ENCODE assay signal across 12 mouse cellular contexts in the genomic region with DNA sequence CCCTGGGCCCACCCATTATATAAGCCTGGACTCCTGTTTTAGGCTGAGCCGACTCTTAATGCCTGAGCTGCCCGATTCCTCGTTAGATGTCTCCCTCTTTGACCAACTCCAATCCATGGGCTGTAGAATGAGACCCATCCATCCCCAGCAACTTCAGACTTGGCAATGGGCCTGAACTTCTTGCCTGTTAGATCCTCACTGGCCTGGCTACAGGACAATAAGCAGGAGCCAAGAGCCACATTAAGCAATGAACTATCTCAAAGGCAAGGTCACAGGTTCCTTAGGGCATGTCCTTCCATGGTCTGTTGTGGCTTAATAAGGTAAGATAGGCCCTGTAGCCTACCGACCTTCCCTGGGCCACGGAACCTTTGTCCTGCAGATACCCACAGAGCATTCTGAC. TPM values are rescaled to one million over a fixed set of nuclear protein-coding genes. Genes with fewer than 3 reads are reported as not detected.
DNase-seq lines count a peak whose midpoint lies in the region; ATAC-seq and TF ChIP-seq lines count a peak whose summit lies in the region.
"Had no signal": no experiment of that assay in that cellular context is flagged by ENCODE, and none has a peak within 500 bp of the region (broad histone marks: within the 10 kb centered on the region; RNA-seq: fewer than 3 reads in every experiment).

No protein-coding gene starts in this region.

- no peak for ATAC-seq in liver, embryonic 13.5 days (ENCODE audit: low read depth)
- ATAC-seq in inflammation-experienced regulatory T-cells, adult 6 months = no peak

- no peaks in the 10 kb centered on the region for H3K27me3 ChIP-seq in liver, embryonic 13.5 days

- H3K4me2 ChIP-seq in liver, embryonic 13.5 days = peak overlapping the region; percentile 31

- H3K9me3 ChIP-seq in liver, embryonic 13.5 days (replicated peaks) = no peaks in the 10 kb centered on the region
- H3K9me3 ChIP-seq: limb, embryonic 10.5 days had no signal

- no peak for TF ChIP-seq CTCF in left cerebral cortex, adult 2 months (IDR thresholded peaks at IDR 0.05)
- TF ChIP-seq CTCF in cortical plate, adult 2 months (IDR thresholded peaks at IDR 0.05; ENCODE audit: extremely low read depth, insufficient read depth, low read length) = no peak

- peak; percentile 17 for DNase-seq in adrenal gland, postnatal 36 days
- DNase-seq in adrenal gland, postnatal 25 days = no peak
- DNase-seq in left cerebral cortex, adult 2 months (ENCODE audit: extremely low spot score in 1 of 2, low spot score in 2 of 2) = no peak
- no peak for DNase-seq in left cerebral cortex, adult 18-20 months (ENCODE audit: low spot score in 2 of 2)
- no peak for DNase-seq in liver, embryonic 13.5 days
- no peak for DNase-seq in embryo, embryonic 9.5 days (ENCODE audit: extremely low spot score)
- DNase-seq: kidney, adult 9 months; layer of hippocampus, adult 9-11 months; thymus, postnatal 36 days had no signal

- H3K4me1 ChIP-seq in cortical plate, adult 2 months (ENCODE audit: control insufficient read depth, insufficient read depth, low read length) = peaks cover 1% of the 10 kb centered on the region; the same call in 1 of the 2 replicates
- H3K4me1 ChIP-seq in liver, embryonic 13.5 days (replicated peaks) = peaks cover 80% of the 10 kb centered on the region

- H3K36me3 ChIP-seq in liver, embryonic 13.5 days = peaks cover 4% of the 10 kb centered on the region; the same call in 1 of the 2 replicates

- intact Hi-C loops in left cerebral cortex, adult 2 months (cut with DNase I) = no loop called here

- no peak overlapping the region for H3K4me3 ChIP-seq in left cerebral cortex, adult 2 months
- H3K4me3 ChIP-seq in cortical plate, adult 2 months (ENCODE audit: insufficient read depth, low read length) = no peak overlapping the region
- H3K4me3 ChIP-seq in liver, embryonic 13.5 days (replicated peaks) = no peak overlapping the region
- H3K4me3 ChIP-seq: limb, embryonic 10.5 days had no signal

- WGBS in liver, embryonic 13.5 days (ENCODE audit: insufficient replicate concordance) = 82% methylated on average over 5 of the region's 5 CpGs

- H3K9ac ChIP-seq in liver, embryonic 13.5 days = peak overlapping the region; percentile 63

- peak overlapping the region; percentile 48 for H3K27ac ChIP-seq in left cerebral cortex, adult 2 months
- H3K27ac ChIP-seq in cortical plate, adult 2 months (ENCODE audit: insufficient read depth, low read length) = peak overlapping the region; percentile 56
- peak overlapping the region; percentile 99 for H3K27ac ChIP-seq in liver, embryonic 13.5 days
- H3K27ac ChIP-seq: limb, embryonic 10.5 days had no signal

- no peak for TF ChIP-seq POLR2A in cortical plate, adult 2 months (IDR thresholded peaks at IDR 0.05; ENCODE audit: extremely low read depth, insufficient read depth, low read length)

RNA-seq across cellular contexts. Expression of a gene that starts 9.8 kb away (rescaled TPM):
- 10 to 100 TPM in 1 of 2 experiments, 1 to 10 TPM in 1; 7.7 to 12.8 TPM for total RNA-seq in adrenal gland, postnatal 36 days (2021)
- total RNA-seq in adrenal gland, postnatal 25 days (2021) = 8.8 and 13.8 TPM in 2 replicates
- total RNA-seq in left cerebral cortex, adult 2 months (2021) = 10 to 100 TPM in 1 of 2 experiments, 1 to 10 TPM in 1; 9.6 to 10.7 TPM
- 1 to 10 TPM; 7.9 to 8.7 TPM for total RNA-seq in left cerebral cortex, adult 18-20 months (2021)
- polyA plus RNA-seq in cortical plate, adult 2 months (2012; rRNA removed) = 21.7 and 23.4 TPM in 2 replicates
- polyA plus RNA-seq in liver, embryonic 13.5 days (2015; fragmentation: Nextera tagmentation; extraction: Ambion mirVana) = 11.1 and 12.1 TPM in 2 replicates
- 10 to 100 TPM; 14.9 to 43.3 (median 35.0) TPM for polyA plus RNA-seq in inflammation-experienced regulatory T-cells, adult 6 months (2017; shearing (Covaris generic))

Comparison
In these comparisons a context has a peak if more than half of its experiments do, and no peak if none do; other contexts are left out.
1. DNase-seq: peak in adrenal gland, postnatal 36 days (2 of 2); none in adrenal gland, postnatal 25 days (single experiment), left cerebral cortex, adult 2 months (0 of 2), left cerebral cortex, adult 18-20 months (0 of 2), liver, embryonic 13.5 days (single experiment) and embryo, embryonic 9.5 days (single experiment).
2. H3K27ac ChIP-seq: peak in every context shown above with its lines; median percentile 99 in liver, embryonic 13.5 days; 56 in cortical plate, adult 2 months; 48 in left cerebral cortex, adult 2 months.